Mouse (Mus musculus) cerebellum, adult 2 months (tissue): Measurements from ENCODE around the gene Vps9d1.

Experiments used
- CTCF ChIP-seq: fragments of 200-500 bp; IDR thresholded peaks from 2 replicates; pipeline ENCODE4 v1.5.1; 2011; ENCODE audit warnings: low read depth, mild to moderate bottlenecking, control low read depth, low read length, moderate library complexity, borderline replicate concordance; ENCODE audit not compliant: insufficient read depth
- POLR2A ChIP-seq: fragments of 200-500 bp; IDR thresholded peaks from 2 replicates; pipeline ENCODE4 v1.6.1; 2011; ENCODE audit warnings: low read length, control low read depth, borderline replicate concordance; ENCODE audit not compliant: insufficient read depth

- TF ChIP-seq POLR2A (no peak), CTCF (no peak)
Observed at GRCm38 (mm10) chr8:123199864-123200263, 54.3 kb downstream of the Vps9d1 start.
